Mouse (Mus musculus) CH12.LX (cell line): Measurements from ENCODE around the gene Syngap1.

Experiments used
- BHLHE40 ChIP-seq: IDR thresholded peaks from 2 replicates; pipeline ENCODE4 v1.6.1; 2011; ENCODE audit warnings: mild to moderate bottlenecking, low read depth, low read length, improper control_type of control experiment
- CHD1 ChIP-seq: IDR thresholded peaks from 2 replicates; pipeline ENCODE4 v1.6.1; 2012; ENCODE audit warnings: low read depth, low read length, improper control_type of control experiment, inconsistent platforms
- CTCF ChIP-seq, 2 experiments: IDR thresholded peaks in 1 of 2; conservative IDR thresholded peaks in 1 of 2; 2 replicates each; pipeline ENCODE4 v1.5.1; 2011 to 2012; ENCODE audit warnings: low read depth in 2 of 2, low read length in 2 of 2, improper control_type of control experiment in 1 of 2, inconsistent platforms in 1 of 2, mild to moderate bottlenecking in 1 of 2, moderate library complexity in 1 of 2
- HCFC1 ChIP-seq: IDR thresholded peaks from 2 replicates; pipeline ENCODE4 v1.6.1; 2012; ENCODE audit warnings: low read depth, mild to moderate bottlenecking, inconsistent platforms, low read length, improper control_type of control experiment
- JUND ChIP-seq: conservative IDR thresholded peaks from 2 replicates; pipeline ENCODE4 v1.6.1; 2011; ENCODE audit warnings: low read depth, low read length, improper control_type of control experiment
- MAX ChIP-seq: IDR thresholded peaks from 2 replicates; pipeline ENCODE4 v1.6.1; 2011; ENCODE audit warnings: low read length, improper control_type of control experiment
- MEF2A ChIP-seq: IDR thresholded peaks from 2 replicates; pipeline ENCODE4 v1.6.1; 2014; ENCODE audit warnings: low read depth, mild to moderate bottlenecking, inconsistent platforms, low read length, improper control_type of control experiment, borderline replicate concordance
- MYC ChIP-seq: IDR thresholded peaks from 2 replicates; pipeline ENCODE4 v1.6.1; 2011; ENCODE audit warnings: low read depth, mild to moderate bottlenecking, improper control_type of control experiment, low read length
- NELFE ChIP-seq: IDR thresholded peaks from 2 replicates; pipeline ENCODE4 v1.6.1; 2011; ENCODE audit warnings: low read depth, low read length, improper control_type of control experiment
- POLR2A ChIP-seq: IDR thresholded peaks from 2 replicates; pipeline ENCODE4 v1.6.1; 2011; ENCODE audit warnings: low read depth, mild to moderate bottlenecking, improper control_type of control experiment, low read length
- POLR2AphosphoS2 ChIP-seq: IDR thresholded peaks from 2 replicates; pipeline ENCODE4 v1.6.1; 2011; ENCODE audit warnings: low read depth, low read length, improper control_type of control experiment
- UBTF ChIP-seq: IDR thresholded peaks from 2 replicates; pipeline ENCODE4 v1.6.1; 2012; ENCODE audit warnings: low read depth, mild to moderate bottlenecking, inconsistent platforms, low read length, improper control_type of control experiment, moderate library complexity
- ZMIZ1 ChIP-seq: IDR thresholded peaks from 2 replicates; pipeline ENCODE4 v1.6.1; 2012; ENCODE audit warnings: low read depth, mild to moderate bottlenecking, inconsistent platforms, low read length, improper control_type of control experiment
- ZNF384 ChIP-seq: IDR thresholded peaks from 2 replicates; pipeline ENCODE4 v1.6.1; 2012; ENCODE audit warnings: low read depth, low read length, improper control_type of control experiment, inconsistent platforms

GRCm38 (mm10) chr17:26900916-26901315 lies 40.1 kb upstream of the Syngap1 start:
- TF ChIP-seq JUND = no peak
- no peak for TF ChIP-seq CTCF (conservative IDR thresholded peaks at IDR 0.05 in 1 of 2, IDR thresholded peaks at IDR 0.05 in 1 of 2; ENCODE audit: low read depth in 2 of 2, low read length in 2 of 2)
- no peak for TF ChIP-seq POLR2AphosphoS2
- no peak for TF ChIP-seq UBTF
- TF ChIP-seq ZNF384 = no peak
- TF ChIP-seq MAX = no peak
- TF ChIP-seq MYC = no peak
- TF ChIP-seq HCFC1 = no peak
- no peak for TF ChIP-seq POLR2A
- TF ChIP-seq NELFE = no peak
- TF ChIP-seq ZMIZ1 = no peak
- no peak for TF ChIP-seq MEF2A
- no peak for TF ChIP-seq BHLHE40
- no peak for TF ChIP-seq CHD1
